Mouse (Mus musculus) brain, embryonic 14.5 days (tissue): ENCODE measurements around the gene Msto1.

Experiments used
- CTCF ChIP-seq: fragments of 200-500 bp; IDR thresholded peaks from 2 replicates; pipeline ENCODE4 v1.5.1; 2012; ENCODE audit warnings: inconsistent platforms, mild to moderate bottlenecking, moderate library complexity, borderline replicate concordance; ENCODE audit not compliant: insufficient read depth, insufficient read length; ENCODE audit errors: extremely low read depth
- POLR2A ChIP-seq: fragments of 200-500 bp; IDR thresholded peaks from 2 replicates; pipeline ENCODE4 v1.6.1; 2012; ENCODE audit warnings: mild to moderate bottlenecking, inconsistent platforms, borderline replicate concordance; ENCODE audit not compliant: poor library complexity, insufficient read depth, insufficient read length, severe bottlenecking; ENCODE audit errors: extremely low read depth

GRCm38 (mm10) chr3:88914384-88914810, 598 bp upstream of the Msto1 start:
- TF ChIP-seq CTCF (no peak), POLR2A (no peak)
